Mouse (Mus musculus) thymus, postnatal 10 days (tissue): ENCODE measurements around the gene Spata21.

Source experiments
- DNase-seq, 2 experiments: peaks; one replicate each; pipeline ENCODE4 v3.0.0; 2021; ENCODE audit warnings: low spot score in 2 of 2

Spata21 gene

GRCm38 (mm10) chr4:141088033-141088432, at the start of gene Spata21:
Spata21 (plus strand) TSS chr4:141088333.
- DNase-seq = no peak

- DNase-seq = no peak
Measured at GRCm38 (mm10) chr4:141041117-141041516, 47.0 kb upstream of the Spata21 start.

- peak; percentile 47 to 75 for DNase-seq
Measured at GRCm38 (mm10) chr4:141044816-141045215, 43.3 kb upstream of the Spata21 start.

GRCm38 (mm10) chr4:141048810-141049475, 39.2 kb upstream of the Spata21 start:
- DNase-seq = no peak

- DNase-seq = no peak
Measured at GRCm38 (mm10) chr4:141049476-141049835, 38.7 kb upstream of the Spata21 start.

- no peak for DNase-seq
Measured at GRCm38 (mm10) chr4:141052442-141052841, 35.7 kb upstream of the Spata21 start.

- DNase-seq = no peak
Measured at GRCm38 (mm10) chr4:141053138-141053537, 35.0 kb upstream of the Spata21 start.

GRCm38 (mm10) chr4:141053568-141054161, 34.5 kb upstream of the Spata21 start:
- no peak for DNase-seq

GRCm38 (mm10) chr4:141056970-141057369, 31.2 kb upstream of the Spata21 start:
- DNase-seq = no peak

GRCm38 (mm10) chr4:141058835-141059234, 29.3 kb upstream of the Spata21 start:
- no peak for DNase-seq

GRCm38 (mm10) chr4:141059616-141060425, 28.3 kb upstream of the Spata21 start:
- DNase-seq = peak in 1 of 2 experiments; percentile 21

- peak; percentile 98 to 100 for DNase-seq
Measured at GRCm38 (mm10) chr4:141060426-141061301, 27.5 kb upstream of the Spata21 start, which contains the start of gene Crocc. Crocc (minus strand) TSS chr4:141060550.

- no peak for DNase-seq
Measured at GRCm38 (mm10) chr4:141064104-141064659, 24.0 kb upstream of the Spata21 start.

- peak; percentile 75 to 89 for DNase-seq
Measured at GRCm38 (mm10) chr4:141065123-141065522, 23.0 kb upstream of the Spata21 start.

- no peak for DNase-seq
Measured at GRCm38 (mm10) chr4:141066709-141067515, 21.2 kb upstream of the Spata21 start.

- no peak for DNase-seq
Measured at GRCm38 (mm10) chr4:141067516-141068046, 20.6 kb upstream of the Spata21 start.

- no peak for DNase-seq
Measured at GRCm38 (mm10) chr4:141068655-141069054, 19.5 kb upstream of the Spata21 start.

GRCm38 (mm10) chr4:141069731-141070130, 18.4 kb upstream of the Spata21 start:
- peak in 1 of 2 experiments; percentile 58 for DNase-seq

GRCm38 (mm10) chr4:141072502-141072901, 15.6 kb upstream of the Spata21 start:
- DNase-seq = no peak

- no peak for DNase-seq
Measured at GRCm38 (mm10) chr4:141073661-141074060, 14.5 kb upstream of the Spata21 start.
